8 mouse cellular contexts compared by ENCODE assay signal in genomic region chr17:74296076-74296823, GRCm38 (mm10). TPM values are rescaled to one million over a fixed set of nuclear protein-coding genes. Genes with fewer than 3 reads are reported as not detected.
DNase-seq lines count a peak whose midpoint lies in the region; ATAC-seq and TF ChIP-seq lines count a peak whose summit lies in the region.

No protein-coding gene starts in this region.

- H3K9ac ChIP-seq in heart, postnatal 0 days (replicated peaks; ENCODE audit: low read depth, low read length): peak overlapping the region; percentile 90
- peak overlapping the region; percentile 94 for H3K9ac ChIP-seq in limb, embryonic 13.5 days
- peak overlapping the region; percentile 97; the same call in 1 of the 2 replicates for H3K9ac ChIP-seq in midbrain, embryonic 16.5 days (ENCODE audit: low read depth, low read length)

- TF ChIP-seq CTCF in spleen, adult 2 months (IDR thresholded peaks at IDR 0.05; ENCODE audit: extremely low read depth, insufficient read depth, insufficient read length, insufficient replicate concordance): no peak
- peak; percentile 28 for TF ChIP-seq CTCF in heart, postnatal 0 days (IDR thresholded peaks at IDR 0.05; ENCODE audit: low read depth)

- H3K27ac ChIP-seq in spleen, adult 2 months (ENCODE audit: insufficient read depth, low read length): no peak overlapping the region
- peak overlapping the region; percentile 99 for H3K27ac ChIP-seq in heart, postnatal 0 days (ENCODE audit: low read depth)
- peak overlapping the region; percentile 99 for H3K27ac ChIP-seq in limb, embryonic 13.5 days
- peak overlapping the region; percentile 97 for H3K27ac ChIP-seq in midbrain, embryonic 16.5 days (ENCODE audit: low read length)

- DNase-seq in spleen, adult 2 months (ENCODE audit: low read depth in 1 of 2, low spot score in 2 of 2): no peak
- DNase-seq in spleen, adult 18-20 months: no peak
- DNase-seq in embryo, embryonic 9.5 days (ENCODE audit: extremely low spot score): peak; percentile 26
- DNase-seq in heart, postnatal 0 days (ENCODE audit: low spot score): peak; percentile 32
- DNase-seq in right cerebral cortex, postnatal 14 days: no peak

- 50% methylated on average over 11 of the region's 11 CpGs for WGBS in spleen, adult 2 months
- WGBS in heart, postnatal 0 days: 43% methylated on average over 11 of the region's 11 CpGs
- 33% methylated on average over 11 of the region's 11 CpGs for WGBS in limb, embryonic 13.5 days
- 47% methylated on average over 11 of the region's 11 CpGs for WGBS in midbrain, embryonic 16.5 days

- no peaks in the 10 kb centered on the region for H3K9me3 ChIP-seq in heart, postnatal 0 days (replicated peaks; ENCODE audit: control insufficient read depth, low read length)
- no peaks in the 10 kb centered on the region for H3K9me3 ChIP-seq in limb, embryonic 13.5 days
- no peaks in the 10 kb centered on the region for H3K9me3 ChIP-seq in midbrain, embryonic 16.5 days (replicated peaks; ENCODE audit: control insufficient read depth, low read length, poor library complexity, severe bottlenecking)

- ATAC-seq in heart, postnatal 0 days (ENCODE audit: insufficient read depth, low read depth): no peak
- no peak for ATAC-seq in limb, embryonic 13.5 days (ENCODE audit: low FRiP score, low read depth)
- no peak for ATAC-seq in midbrain, embryonic 16.5 days
- no peak for ATAC-seq in inflammation-experienced regulatory T-cells, adult 6 months

- H3K36me3 ChIP-seq in spleen, adult 2 months (ENCODE audit: control insufficient read depth, insufficient read depth, low read length): peaks cover 2% of the 10 kb centered on the region
- H3K36me3 ChIP-seq in heart, postnatal 0 days (replicated peaks; ENCODE audit: control insufficient read depth, insufficient read depth, low read length): peaks cover 23% of the 10 kb centered on the region
- peaks cover 28% of the 10 kb centered on the region for H3K36me3 ChIP-seq in limb, embryonic 13.5 days
- H3K36me3 ChIP-seq in midbrain, embryonic 16.5 days (ENCODE audit: control insufficient read depth, insufficient read depth, low read length): no peaks in the 10 kb centered on the region

- H3K4me1 ChIP-seq in spleen, adult 2 months (ENCODE audit: control insufficient read depth, insufficient read depth, insufficient read length): no peaks in the 10 kb centered on the region; the same call in none of the 2 replicates
- peaks cover 11% of the 10 kb centered on the region; the same call in 1 of the 2 replicates for H3K4me1 ChIP-seq in heart, postnatal 0 days (ENCODE audit: control insufficient read depth, insufficient read depth)
- H3K4me1 ChIP-seq in limb, embryonic 13.5 days: peaks cover 15% of the 10 kb centered on the region
- peaks cover 23% of the 10 kb centered on the region for H3K4me1 ChIP-seq in midbrain, embryonic 16.5 days (ENCODE audit: control insufficient read depth, insufficient read depth, low read length)

- H3K27me3 ChIP-seq in spleen, adult 2 months (ENCODE audit: control insufficient read depth, insufficient read depth, low read length): no peaks in the 10 kb centered on the region
- no peaks in the 10 kb centered on the region for H3K27me3 ChIP-seq in heart, postnatal 0 days (ENCODE audit: control insufficient read depth, insufficient read depth, low read length)
- no peaks in the 10 kb centered on the region for H3K27me3 ChIP-seq in limb, embryonic 13.5 days
- H3K27me3 ChIP-seq in midbrain, embryonic 16.5 days (ENCODE audit: control insufficient read depth, insufficient read depth, low read depth, low read length): no peaks in the 10 kb centered on the region

- no peak for TF ChIP-seq POLR2A in spleen, adult 2 months (IDR thresholded peaks at IDR 0.05; ENCODE audit: low read depth, low read length)

- no peak for TF ChIP-seq EP300 in heart, postnatal 0 days (IDR thresholded peaks at IDR 0.05; ENCODE audit: low read depth)

- H3K4me2 ChIP-seq in heart, postnatal 0 days (ENCODE audit: low read depth, low read length): peak overlapping the region; percentile 72
- H3K4me2 ChIP-seq in limb, embryonic 13.5 days (replicated peaks): peak overlapping the region; percentile 70
- peak overlapping the region; percentile 83 for H3K4me2 ChIP-seq in midbrain, embryonic 16.5 days (ENCODE audit: low read length)

- H3K4me3 ChIP-seq in spleen, adult 2 months (ENCODE audit: extremely low read depth, insufficient read depth, insufficient read length): peak overlapping the region; percentile 98; the same call in 1 of the 2 replicates
- peak overlapping the region; percentile 95 for H3K4me3 ChIP-seq in heart, postnatal 0 days (ENCODE audit: low read depth, low read length)
- peak overlapping the region; percentile 99 for H3K4me3 ChIP-seq in limb, embryonic 13.5 days
- H3K4me3 ChIP-seq in midbrain, embryonic 16.5 days (ENCODE audit: low read depth, low read length): peak overlapping the region; percentile 96

RNA-seq across cellular contexts. Expression of gene Memo1, which starts 0.9 kb away (rescaled TPM):
- polyA plus RNA-seq in spleen, adult 2 months (2012; rRNA removed): 30.7 and 35.4 TPM in 2 replicates
- 30.2 and 128 TPM in 2 replicates for total RNA-seq in heart, postnatal 0 days (2014; rRNA removed; ENCODE audit: low replicate concordance)
- polyA plus RNA-seq in heart, postnatal 0 days (2015; fragmentation: Nextera tagmentation; extraction: Ambion mirVana): 67.5 and 68.8 TPM in 2 replicates
- polyA plus RNA-seq in limb, embryonic 13.5 days (2015; fragmentation: Nextera tagmentation; extraction: Ambion mirVana): 79.4 and 83.0 TPM in 2 replicates
- 50.6 and 51.6 TPM in 2 replicates for polyA plus RNA-seq in midbrain, embryonic 16.5 days (2015; fragmentation: Nextera tagmentation; extraction: Ambion mirVana)
- 10 to 100 TPM; 37.6 to 61.9 (median 45.4) TPM for polyA plus RNA-seq in inflammation-experienced regulatory T-cells, adult 6 months (2017; shearing (Covaris generic))

RNA-seq across cellular contexts. Expression of gene Dpy30, which starts 27.5 kb away (rescaled TPM):
- 14.1 and 14.5 TPM in 2 replicates for polyA plus RNA-seq in spleen, adult 2 months (2012; rRNA removed)
- total RNA-seq in heart, postnatal 0 days (2014; rRNA removed; ENCODE audit: low replicate concordance): 65.6 and 96.7 TPM in 2 replicates
- polyA plus RNA-seq in heart, postnatal 0 days (2015; fragmentation: Nextera tagmentation; extraction: Ambion mirVana): 209 and 213 TPM in 2 replicates
- 223 and 240 TPM in 2 replicates for polyA plus RNA-seq in limb, embryonic 13.5 days (2015; fragmentation: Nextera tagmentation; extraction: Ambion mirVana)
- 204 and 220 TPM in 2 replicates for polyA plus RNA-seq in midbrain, embryonic 16.5 days (2015; fragmentation: Nextera tagmentation; extraction: Ambion mirVana)
- polyA plus RNA-seq in inflammation-experienced regulatory T-cells, adult 6 months (2017; shearing (Covaris generic)): 100 to 1,000 TPM; 141 to 185 (median 142) TPM

RNA-seq across cellular contexts. Expression of gene Spast, which starts 42.5 kb away (rescaled TPM):
- polyA plus RNA-seq in spleen, adult 2 months (2012; rRNA removed): 3.0 and 4.7 TPM in 2 replicates
- 27.0 and 29.9 TPM in 2 replicates for total RNA-seq in heart, postnatal 0 days (2014; rRNA removed; ENCODE audit: low replicate concordance)
- polyA plus RNA-seq in heart, postnatal 0 days (2015; fragmentation: Nextera tagmentation; extraction: Ambion mirVana): 10.3 and 10.5 TPM in 2 replicates
- 17.4 and 17.7 TPM in 2 replicates for polyA plus RNA-seq in limb, embryonic 13.5 days (2015; fragmentation: Nextera tagmentation; extraction: Ambion mirVana)
- 22.0 and 26.7 TPM in 2 replicates for polyA plus RNA-seq in midbrain, embryonic 16.5 days (2015; fragmentation: Nextera tagmentation; extraction: Ambion mirVana)
- polyA plus RNA-seq in inflammation-experienced regulatory T-cells, adult 6 months (2017; shearing (Covaris generic)): 10 to 100 TPM in 2 of 3 experiments, 1 to 10 TPM in 1; 8.6 to 12.0 (median 11.1) TPM

Comparison
In these comparisons a context has a peak if more than half of its experiments do, and no peak if none do; other contexts are left out.
1. DNase-seq: peak in embryo, embryonic 9.5 days (single experiment) and heart, postnatal 0 days (single experiment); none in spleen, adult 2 months (0 of 2), spleen, adult 18-20 months (0 of 2) and right cerebral cortex, postnatal 14 days (single experiment).
2. Peak in every context shown above with its lines, with median percentiles within 50 percentile points of each other: H3K4me3 ChIP-seq, H3K4me2 ChIP-seq and H3K9ac ChIP-seq.